Mouse (Mus musculus): ENCODE results near the gene Gm13090.

Gm13090 gene

GRCm38 (mm10) chr4:151074817-151075216, 14.6 kb upstream of the Gm13090 start:
- Histone ChIP-seq H3K36me3 (ENCODE audit: control insufficient read depth, insufficient read depth, low read length, poor library complexity, severe bottlenecking) (no peaks in the 10 kb centered on the region), H3K27me3 (ENCODE audit: control insufficient read depth, insufficient read depth, low read length, poor library complexity, severe bottlenecking) (no peaks in the 10 kb centered on the region)
- no peak for DNase-seq (ENCODE audit: low read depth, low spot score)

- DNase-seq (ENCODE audit: low read depth, low spot score): no peak
- Histone ChIP-seq H3K27me3 (ENCODE audit: control insufficient read depth, insufficient read depth, low read length, poor library complexity, severe bottlenecking) (no peaks in the 10 kb centered on the region), H3K36me3 (ENCODE audit: control insufficient read depth, insufficient read depth, low read length, poor library complexity, severe bottlenecking) (no peaks in the 10 kb centered on the region)
These were observed 8.0 kb upstream of the Gm13090 start for GRCm38 (mm10) chr4:151081355-151081754.

GRCm38 (mm10) chr4:151081977-151082376, 7.4 kb upstream of the Gm13090 start:
- DNase-seq (ENCODE audit: low read depth, low spot score): no peak
- H3K27me3 ChIP-seq (ENCODE audit: control insufficient read depth, insufficient read depth, low read length, poor library complexity, severe bottlenecking): no peaks in the 10 kb centered on the region
- no peaks in the 10 kb centered on the region for H3K36me3 ChIP-seq (ENCODE audit: control insufficient read depth, insufficient read depth, low read length, poor library complexity, severe bottlenecking)

GRCm38 (mm10) chr4:151083027-151083426, 6.3 kb upstream of the Gm13090 start:
- Histone ChIP-seq H3K27me3 (ENCODE audit: control insufficient read depth, insufficient read depth, low read length, poor library complexity, severe bottlenecking) (no peaks in the 10 kb centered on the region), H3K36me3 (ENCODE audit: control insufficient read depth, insufficient read depth, low read length, poor library complexity, severe bottlenecking) (no peaks in the 10 kb centered on the region)
- DNase-seq (ENCODE audit: low read depth, low spot score): no peak

GRCm38 (mm10) chr4:151087358-151087757, 2.0 kb upstream of the Gm13090 start:
- Histone ChIP-seq H3K36me3 (ENCODE audit: control insufficient read depth, insufficient read depth, low read length, poor library complexity, severe bottlenecking) (no peaks in the 10 kb centered on the region), H3K27me3 (ENCODE audit: control insufficient read depth, insufficient read depth, low read length, poor library complexity, severe bottlenecking) (no peaks in the 10 kb centered on the region)
- DNase-seq (ENCODE audit: low read depth, low spot score): no peak

GRCm38 (mm10) chr4:151088819-151089218, 551 bp upstream of the Gm13090 start:
- DNase-seq (ENCODE audit: low read depth, low spot score): no peak
- H3K27me3 ChIP-seq (ENCODE audit: control insufficient read depth, insufficient read depth, low read length, poor library complexity, severe bottlenecking): no peaks in the 10 kb centered on the region
- H3K36me3 ChIP-seq (ENCODE audit: control insufficient read depth, insufficient read depth, low read length, poor library complexity, severe bottlenecking): no peaks in the 10 kb centered on the region

GRCm38 (mm10) chr4:151095207-151095606, 5.8 kb downstream of the Gm13090 start:
- H3K36me3 ChIP-seq (ENCODE audit: control insufficient read depth, insufficient read depth, low read length, poor library complexity, severe bottlenecking): no peaks in the 10 kb centered on the region
- DNase-seq (ENCODE audit: low read depth, low spot score): peak; percentile 46
- no peaks in the 10 kb centered on the region for H3K27me3 ChIP-seq (ENCODE audit: control insufficient read depth, insufficient read depth, low read length, poor library complexity, severe bottlenecking)

- DNase-seq (ENCODE audit: low read depth, low spot score): no peak
- H3K36me3 ChIP-seq (ENCODE audit: control insufficient read depth, insufficient read depth, low read length, poor library complexity, severe bottlenecking): no peaks in the 10 kb centered on the region
- H3K27me3 ChIP-seq (ENCODE audit: control insufficient read depth, insufficient read depth, low read length, poor library complexity, severe bottlenecking): no peaks in the 10 kb centered on the region
These were observed 7.1 kb downstream of the Gm13090 start for GRCm38 (mm10) chr4:151096334-151097103.

- Histone ChIP-seq H3K27me3 (ENCODE audit: control insufficient read depth, insufficient read depth, low read length, poor library complexity, severe bottlenecking) (no peaks in the 10 kb centered on the region; the same call in 1 of the 2 replicates), H3K36me3 (ENCODE audit: control insufficient read depth, insufficient read depth, low read length, poor library complexity, severe bottlenecking) (no peaks in the 10 kb centered on the region)
- DNase-seq (ENCODE audit: low read depth, low spot score): no peak
These were observed 7.7 kb downstream of the Gm13090 start for GRCm38 (mm10) chr4:151097104-151097438.

- H3K36me3 ChIP-seq (ENCODE audit: control insufficient read depth, insufficient read depth, low read length, poor library complexity, severe bottlenecking): no peaks in the 10 kb centered on the region
- no peak for DNase-seq (ENCODE audit: low read depth, low spot score)
- no peaks in the 10 kb centered on the region; the same call in 1 of the 2 replicates for H3K27me3 ChIP-seq (ENCODE audit: control insufficient read depth, insufficient read depth, low read length, poor library complexity, severe bottlenecking)
These were observed 14.3 kb downstream of the Gm13090 start for GRCm38 (mm10) chr4:151103646-151104045.

GRCm38 (mm10) chr4:151104147-151104546, 14.8 kb downstream of the Gm13090 start:
- H3K36me3 ChIP-seq (ENCODE audit: control insufficient read depth, insufficient read depth, low read length, poor library complexity, severe bottlenecking): no peaks in the 10 kb centered on the region
- no peak for DNase-seq (ENCODE audit: low read depth, low spot score)
- H3K27me3 ChIP-seq (ENCODE audit: control insufficient read depth, insufficient read depth, low read length, poor library complexity, severe bottlenecking): no peaks in the 10 kb centered on the region; the same call in 1 of the 2 replicates

- H3K27me3 ChIP-seq (ENCODE audit: control insufficient read depth, insufficient read depth, low read length, poor library complexity, severe bottlenecking): no peaks in the 10 kb centered on the region; the same call in 1 of the 2 replicates
- no peak for DNase-seq (ENCODE audit: low read depth, low spot score)
- no peaks in the 10 kb centered on the region for H3K36me3 ChIP-seq (ENCODE audit: control insufficient read depth, insufficient read depth, low read length, poor library complexity, severe bottlenecking)
These were observed 16.5 kb downstream of the Gm13090 start for GRCm38 (mm10) chr4:151105886-151106285.

GRCm38 (mm10) chr4:151106468-151106867, 17.1 kb downstream of the Gm13090 start:
- Histone ChIP-seq H3K36me3 (ENCODE audit: control insufficient read depth, insufficient read depth, low read length, poor library complexity, severe bottlenecking) (no peaks in the 10 kb centered on the region), H3K27me3 (ENCODE audit: control insufficient read depth, insufficient read depth, low read length, poor library complexity, severe bottlenecking) (no peaks in the 10 kb centered on the region; the same call in 1 of the 2 replicates)
- no peak for DNase-seq (ENCODE audit: low read depth, low spot score)

- DNase-seq (ENCODE audit: low read depth, low spot score): no peak
- Histone ChIP-seq H3K27me3 (ENCODE audit: control insufficient read depth, insufficient read depth, low read length, poor library complexity, severe bottlenecking) (no peaks in the 10 kb centered on the region), H3K36me3 (ENCODE audit: control insufficient read depth, insufficient read depth, low read length, poor library complexity, severe bottlenecking) (no peaks in the 10 kb centered on the region)
These were observed 18.0 kb downstream of the Gm13090 start for GRCm38 (mm10) chr4:151107131-151108001.

All from splenic B cell, adult 2 months (primary cell).